Mouse (Mus musculus): ENCODE measurements around the gene 4930512M02Rik. TPM values are rescaled to one million over a fixed set of nuclear protein-coding genes. Genes with fewer than 3 reads are reported as not detected.

The 4930512M02Rik gene
- polyA plus RNA-seq, 1 experiment from 2014 or later = not detected

DNA sequence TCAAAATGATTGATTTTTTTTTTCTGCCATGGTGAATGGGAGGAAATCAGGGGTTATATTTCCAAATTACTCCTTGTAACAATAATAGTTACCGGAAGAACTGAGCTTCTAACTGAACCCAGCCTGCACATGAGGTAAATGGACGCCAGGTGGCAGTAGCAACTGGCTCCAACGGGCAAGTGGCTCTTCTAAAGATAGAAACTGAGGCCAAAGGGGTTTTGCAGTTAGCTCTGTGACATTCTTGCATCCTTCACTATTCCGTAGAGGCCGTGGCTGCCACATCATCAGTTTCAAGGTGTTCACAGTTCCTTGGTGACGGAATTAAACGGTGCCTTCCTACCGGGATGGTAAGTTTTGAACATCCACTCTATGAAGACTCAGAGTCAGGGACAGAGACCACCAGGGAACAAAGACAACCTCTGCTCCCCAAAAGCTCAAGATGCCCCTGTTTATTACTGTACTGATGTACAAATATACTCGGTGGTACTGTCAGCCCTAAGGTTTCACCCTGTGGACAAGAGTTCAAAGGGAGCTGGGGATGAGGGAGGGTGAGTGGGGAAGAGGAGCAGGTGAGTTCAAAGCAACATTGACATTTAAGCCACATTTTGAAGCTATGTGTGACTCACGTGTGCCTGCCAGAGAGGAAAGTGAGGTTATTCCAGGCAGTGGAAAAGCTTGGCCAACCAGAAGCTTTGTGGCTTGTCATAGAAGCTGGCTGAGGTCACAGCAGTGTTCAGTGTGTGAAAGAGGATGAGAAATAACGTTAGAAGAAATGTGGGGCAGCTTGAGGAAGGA, 70.3 kb downstream of the 4930512M02Rik start:
- WGBS = 49% methylated on average over 11 of the region's 11 CpGs
- H3K4me2 ChIP-seq (ENCODE audit: low read length) = no peak overlapping the region

GRCm38 (mm10) chr11:11556186-11556585, 71.4 kb downstream of the 4930512M02Rik start:
- Histone ChIP-seq H3K9me3 (ENCODE audit: control insufficient read depth, low read length) (no peaks in the 10 kb centered on the region), H3K27me3 (replicated peaks; ENCODE audit: control insufficient read depth, insufficient read depth, low read length) (no peaks in the 10 kb centered on the region), H3K4me2 (ENCODE audit: low read length) (no peak overlapping the region), H3K4me1 (ENCODE audit: control insufficient read depth, insufficient read depth, low read depth, low read length) (no peaks in the 10 kb centered on the region), H3K9ac (ENCODE audit: low read depth, low read length) (no peak overlapping the region), H3K27ac (ENCODE audit: low read depth, low read length) (no peak overlapping the region), H3K36me3 (ENCODE audit: control insufficient read depth, insufficient read depth, low read length) (no peaks in the 10 kb centered on the region), H3K4me3 (ENCODE audit: low read length) (no peak overlapping the region)
- no peak for ATAC-seq
- 81% methylated on average over 1 of the region's 1 CpGs for WGBS

More for the DNA sequence above, 70.3 kb downstream of the 4930512M02Rik start:
- no peak overlapping the region for H3K27ac ChIP-seq (ENCODE audit: low read depth, low read length)
- no peaks in the 10 kb centered on the region for H3K4me1 ChIP-seq (ENCODE audit: control insufficient read depth, insufficient read depth, low read depth, low read length)
- H3K9me3 ChIP-seq (ENCODE audit: control insufficient read depth, low read length) = no peaks in the 10 kb centered on the region
- ATAC-seq = no peak
- H3K4me3 ChIP-seq (ENCODE audit: low read length) = no peak overlapping the region
- H3K9ac ChIP-seq (ENCODE audit: low read depth, low read length) = no peak overlapping the region
- no peaks in the 10 kb centered on the region for H3K27me3 ChIP-seq (replicated peaks; ENCODE audit: control insufficient read depth, insufficient read depth, low read length)
- no peaks in the 10 kb centered on the region for H3K36me3 ChIP-seq (ENCODE audit: control insufficient read depth, insufficient read depth, low read length)

- H3K27me3 ChIP-seq (replicated peaks; ENCODE audit: control insufficient read depth, insufficient read depth, low read length) = no peaks in the 10 kb centered on the region
- H3K9me3 ChIP-seq (ENCODE audit: control insufficient read depth, low read length) = no peaks in the 10 kb centered on the region
- H3K4me2 ChIP-seq (ENCODE audit: low read length) = no peak overlapping the region
- no peaks in the 10 kb centered on the region for H3K4me1 ChIP-seq (ENCODE audit: control insufficient read depth, insufficient read depth, low read depth, low read length)
- no peak overlapping the region for H3K4me3 ChIP-seq (ENCODE audit: low read length)
- ATAC-seq = no peak
- 83% methylated on average over 8 of the region's 8 CpGs for WGBS
- no peaks in the 10 kb centered on the region for H3K36me3 ChIP-seq (ENCODE audit: control insufficient read depth, insufficient read depth, low read length)
- H3K9ac ChIP-seq (ENCODE audit: low read depth, low read length) = no peak overlapping the region
- no peak overlapping the region for H3K27ac ChIP-seq (ENCODE audit: low read depth, low read length)
Observed at GRCm38 (mm10) chr11:11555563-11555962, 72.1 kb downstream of the 4930512M02Rik start.

DNA sequence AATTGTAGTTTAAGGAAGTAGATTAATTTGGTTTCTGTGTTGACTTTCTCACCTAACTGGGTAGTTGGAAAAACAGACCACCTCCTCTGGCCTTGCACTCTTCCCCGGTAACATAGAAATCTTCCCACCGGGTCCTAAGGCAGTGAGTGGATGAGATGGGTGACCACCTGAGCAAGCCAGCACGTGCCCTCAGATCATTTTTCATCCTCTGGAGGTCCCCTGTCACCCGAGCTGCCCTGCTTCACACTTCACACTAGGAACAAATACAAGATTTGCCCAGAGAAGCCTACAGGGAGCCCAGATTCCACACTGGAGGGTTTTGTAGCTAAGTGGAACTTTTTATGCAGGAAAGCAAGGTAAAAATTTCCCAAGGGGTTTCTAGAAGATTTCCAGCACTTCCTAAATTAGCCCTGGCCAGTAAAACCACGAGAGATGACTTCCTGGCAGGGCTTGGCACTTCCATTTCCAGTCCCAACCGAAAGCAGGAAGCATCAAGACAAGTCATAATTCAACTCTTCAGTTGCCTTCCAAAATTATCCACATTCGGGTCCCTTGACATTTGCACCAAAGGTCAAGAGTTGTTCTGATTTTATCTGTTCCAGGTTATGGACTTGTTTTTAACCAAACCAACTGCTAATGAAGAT, 79.9 kb downstream of the 4930512M02Rik start:
- Histone ChIP-seq H3K27me3 (replicated peaks; ENCODE audit: control insufficient read depth, insufficient read depth, low read length) (no peaks in the 10 kb centered on the region), H3K9me3 (ENCODE audit: control insufficient read depth, low read length) (no peaks in the 10 kb centered on the region), H3K9ac (ENCODE audit: low read depth, low read length) (no peak overlapping the region), H3K36me3 (ENCODE audit: control insufficient read depth, insufficient read depth, low read length) (no peaks in the 10 kb centered on the region), H3K4me1 (ENCODE audit: control insufficient read depth, insufficient read depth, low read depth, low read length) (no peaks in the 10 kb centered on the region), H3K27ac (ENCODE audit: low read depth, low read length) (no peak overlapping the region), H3K4me3 (ENCODE audit: low read length) (no peak overlapping the region), H3K4me2 (ENCODE audit: low read length) (no peak overlapping the region)
- ATAC-seq = no peak
- 82% methylated on average over 7 of the region's 7 CpGs for WGBS

DNA sequence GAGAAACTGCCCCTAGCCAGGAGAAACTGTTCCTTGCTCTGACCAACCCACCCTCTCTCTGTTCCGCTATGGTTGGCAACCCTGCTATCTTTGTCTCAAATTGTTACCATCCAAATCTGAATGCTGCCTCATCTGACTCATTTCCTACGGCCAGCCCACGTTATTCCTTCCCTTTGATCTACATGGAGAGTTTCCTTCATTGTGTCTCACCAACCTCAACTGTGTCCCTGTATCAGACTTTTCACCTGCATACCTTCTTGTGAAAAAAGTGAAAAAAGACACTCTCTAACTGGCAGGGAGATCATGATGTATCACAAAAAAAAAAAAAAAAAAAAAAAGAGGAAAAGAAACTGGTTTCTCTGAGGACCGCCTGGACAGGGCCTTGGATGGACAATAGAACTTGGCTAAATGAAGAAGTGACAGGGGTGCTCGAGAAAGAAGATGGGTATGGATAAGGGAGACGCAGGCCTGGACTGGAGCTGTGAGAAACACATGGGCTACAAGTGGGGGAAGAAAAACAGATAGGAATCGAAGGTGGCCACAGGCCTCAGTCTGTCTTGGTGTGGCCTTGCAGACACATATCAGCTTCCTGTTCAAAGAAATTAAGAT, 80.6 kb downstream of the 4930512M02Rik start:
- WGBS = 86% methylated on average over 7 of the region's 7 CpGs
- H3K9ac ChIP-seq (ENCODE audit: low read depth, low read length) = no peak overlapping the region

GRCm38 (mm10) chr11:11545948-11546347, 81.7 kb downstream of the 4930512M02Rik start:
- Histone ChIP-seq H3K4me1 (ENCODE audit: control insufficient read depth, insufficient read depth, low read depth, low read length) (no peaks in the 10 kb centered on the region), H3K4me2 (ENCODE audit: low read length) (no peak overlapping the region)
- WGBS = 93% methylated on average over 3 of the region's 3 CpGs

More for the DNA sequence above, 80.6 kb downstream of the 4930512M02Rik start:
- H3K27me3 ChIP-seq (replicated peaks; ENCODE audit: control insufficient read depth, insufficient read depth, low read length) = no peaks in the 10 kb centered on the region
- no peak for ATAC-seq
- H3K27ac ChIP-seq (ENCODE audit: low read depth, low read length) = no peak overlapping the region
- H3K4me1 ChIP-seq (ENCODE audit: control insufficient read depth, insufficient read depth, low read depth, low read length) = no peaks in the 10 kb centered on the region
- no peak overlapping the region for H3K4me2 ChIP-seq (ENCODE audit: low read length)
- H3K36me3 ChIP-seq (ENCODE audit: control insufficient read depth, insufficient read depth, low read length) = no peaks in the 10 kb centered on the region
- no peaks in the 10 kb centered on the region for H3K9me3 ChIP-seq (ENCODE audit: control insufficient read depth, low read length)
- H3K4me3 ChIP-seq (ENCODE audit: low read length) = no peak overlapping the region

More at GRCm38 (mm10) chr11:11545948-11546347, 81.7 kb downstream of the 4930512M02Rik start:
- Histone ChIP-seq H3K27ac (ENCODE audit: low read depth, low read length) (no peak overlapping the region), H3K27me3 (replicated peaks; ENCODE audit: control insufficient read depth, insufficient read depth, low read length) (no peaks in the 10 kb centered on the region), H3K36me3 (ENCODE audit: control insufficient read depth, insufficient read depth, low read length) (no peaks in the 10 kb centered on the region), H3K9ac (ENCODE audit: low read depth, low read length) (no peak overlapping the region), H3K4me3 (ENCODE audit: low read length) (no peak overlapping the region), H3K9me3 (ENCODE audit: control insufficient read depth, low read length) (no peaks in the 10 kb centered on the region)
- ATAC-seq = no peak

Other genes starting within 250 kb of the 4930512M02Rik start
- gene Spata48, start 165.7 kb downstream of the 4930512M02Rik start, polyA plus RNA-seq (2015; fragmentation: Nextera tagmentation; extraction: Ambion mirVana) = 0.11 and 0.29 TPM in 2 replicates
- 1.6 and 1.7 TPM in 2 replicates for gene Zpbp, start 165.4 kb downstream of the 4930512M02Rik start, polyA plus RNA-seq (2015; fragmentation: Nextera tagmentation; extraction: Ambion mirVana)
- gene Ikzf1, start 57.2 kb upstream of the 4930512M02Rik start, polyA plus RNA-seq (2015; fragmentation: Nextera tagmentation; extraction: Ambion mirVana) = 1.3 and 1.4 TPM in 2 replicates
- 12.4 and 13.5 TPM in 2 replicates for gene Fignl1, start 181.1 kb upstream of the 4930512M02Rik start, polyA plus RNA-seq (2015; fragmentation: Nextera tagmentation; extraction: Ambion mirVana)

Data from hindbrain, embryonic 16.5 days (tissue).